Mouse (Mus musculus): ENCODE results near the gene Mob2.

The Mob2 gene

DNA sequence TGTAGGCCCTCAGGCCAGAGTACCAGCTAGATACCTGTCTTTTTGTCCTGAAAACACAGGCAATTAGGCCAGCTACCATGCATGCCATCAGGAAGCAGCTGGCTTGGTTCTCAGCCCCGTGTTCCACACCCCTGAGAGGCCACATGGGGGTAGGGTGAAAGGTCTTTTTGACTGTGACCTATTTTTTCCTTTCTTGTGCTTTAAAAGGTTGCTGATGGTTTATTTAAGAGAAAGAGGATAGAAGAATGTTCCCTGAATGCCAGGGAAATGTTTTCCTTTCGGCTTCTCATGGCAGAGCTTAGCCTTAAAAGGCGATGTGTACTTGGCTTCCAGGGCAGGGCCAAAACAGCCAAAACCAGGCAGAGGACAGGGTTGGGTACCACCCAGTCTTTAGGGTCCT, 40.0 kb downstream of the Mob2 start:
- no peak for DNase-seq

DNA sequence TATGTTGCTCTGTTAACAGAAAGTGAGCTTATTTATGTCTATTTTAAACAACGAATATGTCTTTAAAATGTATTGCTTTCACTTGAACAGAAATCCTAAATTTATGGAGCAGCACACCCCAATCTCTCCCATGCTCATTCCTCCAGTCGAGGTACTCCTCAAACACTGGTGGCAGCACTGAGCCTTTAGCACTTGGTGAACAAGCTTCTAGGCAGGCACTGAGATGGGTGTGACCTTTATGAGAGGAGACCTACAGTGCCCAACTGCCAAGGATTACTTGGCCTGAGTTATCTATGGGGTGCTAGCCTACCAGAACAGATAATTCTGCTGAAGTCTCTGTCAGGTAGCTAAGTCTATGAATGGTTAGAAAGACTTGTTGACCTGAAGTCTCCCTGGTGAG, 41.2 kb downstream of the Mob2 start:
- DNase-seq, result peak; percentile 12

DNA sequence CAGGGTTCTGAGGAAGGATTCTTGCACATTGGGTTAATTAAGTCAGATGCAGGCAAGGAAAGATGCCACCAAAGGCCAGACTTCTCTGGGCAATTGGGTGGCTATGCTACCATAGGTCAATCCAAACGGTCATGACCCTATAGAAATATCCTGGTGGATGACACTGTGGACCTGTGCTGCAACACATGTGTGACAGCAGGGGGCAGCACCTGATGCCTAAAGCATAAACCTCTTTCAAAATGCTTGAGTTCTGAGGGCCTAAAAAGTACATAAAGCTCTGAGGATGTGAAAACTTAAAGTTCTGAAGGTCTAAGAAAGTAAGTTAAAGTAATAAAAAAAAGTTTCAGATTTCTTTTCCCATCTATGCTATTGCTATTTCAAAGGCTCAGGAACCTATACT, 44.3 kb downstream of the Mob2 start:
- peak; percentile 68 for DNase-seq

DNA sequence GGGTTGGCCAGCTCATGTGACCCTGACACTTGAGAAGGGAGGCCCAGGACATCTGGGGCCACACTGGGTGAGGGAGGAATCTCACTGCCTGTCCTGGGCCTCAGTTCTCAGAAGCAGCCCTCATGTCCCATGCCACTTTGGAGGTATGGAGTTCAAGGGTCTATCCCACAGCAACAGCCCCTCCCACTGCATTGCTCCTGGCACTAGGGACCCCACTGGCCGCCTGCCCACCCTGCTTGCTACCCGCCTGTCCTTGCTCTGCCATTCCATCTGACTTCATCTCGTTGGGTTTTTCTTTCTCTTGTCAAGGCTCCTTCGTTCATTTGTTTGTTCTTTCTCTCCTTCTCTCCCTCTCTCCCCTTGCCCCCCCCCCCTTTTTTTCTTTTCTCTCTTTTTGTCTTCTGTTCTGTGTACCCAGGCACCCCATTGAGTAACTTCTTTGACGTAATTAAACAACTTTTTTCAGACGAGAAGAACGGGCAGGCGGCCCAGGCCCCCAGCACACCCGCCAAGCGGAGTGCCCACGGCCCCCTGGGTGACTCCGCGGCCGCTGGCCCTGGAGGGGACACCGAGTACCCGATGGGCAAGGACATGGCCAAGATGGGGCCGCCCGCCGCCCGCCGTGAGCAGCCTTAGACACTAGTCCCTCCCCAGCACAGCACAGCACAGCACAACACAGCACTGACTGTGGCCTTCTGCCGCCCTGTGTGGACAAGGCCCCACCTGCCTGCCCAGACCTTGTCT, 59.1 kb downstream of the Mob2 start:
- DNase-seq, result no peak

DNA sequence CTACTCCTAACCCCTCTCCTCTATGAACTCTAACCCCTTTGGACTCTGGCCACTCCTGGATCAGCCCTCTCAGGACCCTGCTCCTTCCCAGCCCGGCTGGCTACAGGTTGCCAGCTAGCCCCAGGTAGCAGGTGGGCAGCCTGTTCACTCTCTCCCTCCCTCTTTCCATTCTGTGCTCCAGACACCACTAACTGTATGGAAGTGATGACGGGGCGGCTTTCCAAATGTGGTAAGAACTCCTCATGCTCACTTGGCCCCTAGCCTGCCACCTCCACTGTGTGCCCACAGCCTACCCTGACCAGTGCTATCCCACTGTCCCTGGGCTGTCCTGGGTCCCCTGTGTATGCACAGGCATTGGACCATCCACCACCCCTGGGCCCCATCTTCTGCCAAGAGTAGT, 60.2 kb downstream of the Mob2 start:
- DNase-seq, result no peak

DNA sequence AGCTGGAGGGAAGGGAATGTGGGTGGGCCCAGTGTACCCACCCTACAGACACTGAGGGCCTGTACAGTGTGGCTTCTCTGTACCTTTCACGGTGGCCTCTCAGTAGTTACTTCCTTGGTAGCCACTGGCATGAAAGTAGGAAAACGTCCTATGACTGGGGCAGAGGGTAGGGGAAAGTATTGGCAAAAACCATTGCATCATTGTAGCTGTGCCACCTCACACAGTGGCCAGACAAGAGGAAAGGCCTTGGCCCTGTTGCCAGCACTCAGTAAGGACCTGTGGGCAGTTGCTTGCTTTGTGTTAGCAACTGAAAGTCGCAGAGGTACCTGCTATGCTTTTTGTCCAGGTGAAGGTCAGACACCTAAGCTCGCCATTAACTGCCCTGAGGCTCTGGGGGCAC, 66.7 kb downstream of the Mob2 start:
- no peak for DNase-seq

DNA sequence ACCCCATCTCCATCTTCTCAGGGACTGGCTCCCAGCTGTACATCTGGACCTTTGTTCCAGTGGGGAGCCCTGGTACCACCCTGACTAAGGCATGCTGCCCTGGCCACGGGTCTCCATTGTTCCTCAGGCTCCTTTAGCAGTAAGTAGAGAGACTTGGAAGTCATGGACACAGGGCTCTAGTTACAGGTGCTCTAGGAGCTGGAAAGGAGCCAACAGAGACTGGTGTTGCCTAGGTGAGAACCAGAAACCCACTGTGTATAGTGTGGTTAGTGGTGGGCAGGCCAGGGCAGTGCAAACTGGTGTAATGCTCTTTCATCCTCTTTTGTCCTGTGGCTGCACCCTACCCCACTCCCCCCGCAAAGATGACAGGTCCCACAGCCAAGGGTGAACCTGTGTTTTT, 69.7 kb downstream of the Mob2 start:
- no peak for DNase-seq

DNA sequence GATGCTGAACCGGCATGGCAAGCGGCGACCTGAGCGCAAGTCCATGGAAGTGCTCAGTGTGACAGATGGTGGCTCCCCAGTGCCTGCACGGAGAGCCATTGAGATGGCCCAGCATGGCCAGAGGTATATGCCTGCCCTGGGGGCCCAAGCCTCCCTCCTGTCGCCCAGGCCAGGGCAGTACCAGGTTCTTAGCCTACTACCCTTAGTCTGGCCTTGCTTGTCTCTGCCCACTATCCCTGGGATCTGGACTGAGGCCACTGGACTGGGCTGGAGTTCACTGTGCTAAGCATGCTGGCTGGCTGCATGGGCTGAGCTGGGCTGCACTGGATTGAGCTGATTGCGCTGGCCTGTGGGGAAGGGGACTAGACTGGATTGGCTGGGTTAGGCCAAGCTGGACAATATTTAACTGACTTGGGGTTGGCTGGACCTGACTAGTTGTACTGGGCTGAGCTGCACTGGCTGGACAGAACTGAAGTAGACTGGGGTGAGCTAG, 72.5 kb downstream of the Mob2 start:
- DNase-seq, result no peak

DNA sequence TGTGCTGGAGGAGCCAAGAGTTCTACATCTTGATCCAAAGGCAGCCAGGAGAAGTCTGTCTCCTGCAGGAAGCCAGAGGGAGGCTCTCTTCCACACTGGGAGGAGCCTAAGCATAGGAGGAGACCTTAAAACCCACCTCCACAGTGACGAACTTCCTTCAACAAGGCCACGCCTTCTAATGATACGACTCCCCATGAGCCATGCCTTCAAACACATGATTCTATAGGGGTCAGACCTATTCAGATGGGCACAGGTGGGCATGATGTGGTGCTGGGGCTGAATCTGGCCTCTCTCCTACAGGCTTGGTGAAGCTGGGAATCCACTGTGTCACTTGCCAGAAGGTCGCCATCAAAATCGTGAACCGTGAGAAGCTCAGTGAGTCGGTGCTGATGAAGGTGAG, 79.6 kb downstream of the Mob2 start:
- DNase-seq, result no peak

DNA sequence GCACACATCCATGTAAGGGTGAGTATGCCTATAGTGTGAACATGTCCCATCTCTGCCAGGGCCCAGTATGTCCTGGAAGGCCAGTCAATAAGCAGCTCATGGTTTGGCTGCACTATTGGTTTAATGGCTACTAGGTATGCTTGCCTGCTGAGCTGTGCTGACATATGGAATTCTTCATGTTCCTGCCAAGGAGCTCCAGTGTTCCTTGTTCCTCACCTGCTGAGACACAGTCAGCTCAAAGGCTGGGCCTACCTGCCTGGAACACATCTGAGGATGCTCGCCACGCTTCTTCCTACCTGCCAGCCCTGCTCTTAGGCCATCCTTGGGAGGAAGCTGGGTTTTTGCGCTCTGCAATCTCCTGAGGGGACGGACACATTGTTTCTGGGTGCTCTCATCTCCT, 81.6 kb downstream of the Mob2 start:
- DNase-seq, result no peak

DNA sequence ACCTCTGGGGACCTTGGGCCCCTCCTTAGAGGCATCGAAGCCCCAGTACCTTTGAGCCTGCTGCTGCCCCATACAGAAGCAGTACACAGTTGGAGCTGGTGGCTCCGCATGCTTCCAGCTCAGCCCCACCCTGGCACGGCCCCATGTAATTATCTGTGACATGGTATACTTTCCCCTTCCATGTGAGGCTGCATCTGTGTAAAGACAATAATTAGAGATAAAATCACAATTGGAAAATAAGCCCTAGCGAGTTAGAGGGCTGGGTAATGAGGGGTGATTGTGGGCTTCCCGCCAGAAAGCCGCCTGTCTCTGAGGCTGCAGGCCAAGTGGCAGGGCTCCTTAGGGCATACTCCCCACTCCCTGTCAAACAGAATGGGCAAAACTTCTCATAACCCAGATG, 82.9 kb downstream of the Mob2 start:
- DNase-seq, result no peak

DNA sequence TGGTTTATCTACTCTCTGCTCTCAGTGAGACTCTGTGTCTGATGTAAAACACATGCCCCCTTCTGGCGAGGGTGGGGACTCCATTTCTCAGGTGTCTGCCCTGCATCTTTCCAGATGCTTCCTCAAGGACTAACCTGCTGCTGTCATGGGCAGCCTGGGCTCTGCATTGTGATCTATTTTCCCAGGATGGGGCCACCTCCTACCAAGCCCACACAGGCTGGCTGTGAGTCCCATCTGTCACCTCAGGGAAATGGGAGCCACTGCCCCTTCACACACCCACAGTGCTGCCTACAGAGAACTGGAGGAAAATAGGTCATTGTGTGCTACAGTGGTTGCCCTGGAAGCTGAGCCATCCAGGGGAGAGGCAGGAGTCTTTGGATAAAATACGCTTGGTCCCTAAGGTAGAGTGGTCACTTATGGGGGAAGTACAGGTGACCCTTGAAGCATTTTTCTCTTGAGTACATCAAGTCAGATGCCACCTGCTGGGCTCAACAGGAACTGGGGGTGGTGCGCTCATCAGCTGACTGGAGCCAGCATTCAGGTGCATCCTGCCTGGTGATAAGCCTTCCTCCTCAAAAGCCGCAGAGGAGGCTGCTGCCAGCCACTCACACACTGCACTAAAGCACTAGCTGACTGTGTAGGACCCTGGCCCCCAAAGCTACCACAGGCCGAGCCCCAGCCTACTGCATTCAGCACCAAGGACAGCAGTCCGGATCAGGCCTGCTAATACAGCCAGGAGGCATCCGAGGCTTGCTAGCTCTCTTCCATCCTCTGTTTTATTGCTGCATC, 87.8 kb downstream of the Mob2 start:
- DNase-seq, result peak; percentile 72

DNA sequence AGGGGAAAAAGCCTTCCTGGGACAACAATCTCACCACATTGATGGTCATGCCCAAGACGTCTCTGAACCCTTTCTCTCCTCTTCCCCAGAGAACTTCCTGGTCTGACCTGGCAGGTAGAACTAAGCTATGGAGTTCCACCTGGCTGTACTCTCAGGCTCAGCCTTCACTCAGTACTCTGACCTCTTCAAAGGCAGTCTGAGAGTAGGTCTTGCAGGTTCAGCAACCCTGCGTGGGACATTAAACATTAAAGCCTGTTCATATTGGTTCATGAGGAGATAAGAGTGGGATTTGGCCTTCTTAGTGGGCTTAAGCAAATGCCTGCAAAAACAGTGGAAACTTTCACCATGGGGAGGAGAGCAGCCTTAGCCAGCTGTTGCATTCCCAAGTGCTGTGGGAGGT, 94.6 kb downstream of the Mob2 start:
- no peak for DNase-seq

DNA sequence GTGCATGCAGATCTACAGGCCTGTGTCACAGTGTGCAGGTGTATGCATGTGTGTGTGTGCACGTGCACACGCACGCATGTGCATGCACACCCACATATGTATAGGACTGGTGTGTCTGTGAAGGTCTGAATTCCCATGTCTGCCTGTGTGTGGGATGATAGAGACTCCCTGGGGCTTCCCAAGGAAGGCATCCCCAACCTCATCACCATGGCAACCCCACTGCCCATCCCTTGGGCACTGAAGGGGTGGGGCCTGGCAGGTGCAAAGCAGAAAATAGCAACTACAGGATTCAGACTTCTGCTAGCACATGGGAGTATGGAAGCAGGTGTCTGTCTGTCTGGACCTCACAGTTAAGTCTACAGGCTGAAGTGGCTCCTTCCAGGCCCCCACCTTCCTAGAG, 98.3 kb downstream of the Mob2 start:
- DNase-seq, result no peak

DNA sequence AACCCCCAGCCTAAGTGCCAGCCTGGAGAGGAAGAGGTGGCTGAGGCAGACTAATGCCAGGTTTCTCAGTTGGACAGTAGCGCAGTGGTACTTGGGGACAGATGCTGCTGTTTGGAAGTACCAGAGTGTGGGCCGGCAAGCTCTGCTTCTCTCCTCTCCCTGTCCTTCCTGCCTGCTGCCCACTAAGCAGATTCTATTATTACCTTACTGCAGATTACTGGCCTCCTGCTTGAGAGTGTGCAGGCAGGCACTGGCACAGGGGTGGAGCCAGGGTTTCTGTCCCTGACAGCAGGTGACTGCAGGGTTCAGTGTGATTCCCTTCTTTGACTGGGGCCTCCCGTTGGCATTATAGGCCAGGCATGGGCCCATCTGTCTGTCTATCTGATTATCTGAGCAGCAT, 99.4 kb downstream of the Mob2 start:
- no peak for DNase-seq

DNA sequence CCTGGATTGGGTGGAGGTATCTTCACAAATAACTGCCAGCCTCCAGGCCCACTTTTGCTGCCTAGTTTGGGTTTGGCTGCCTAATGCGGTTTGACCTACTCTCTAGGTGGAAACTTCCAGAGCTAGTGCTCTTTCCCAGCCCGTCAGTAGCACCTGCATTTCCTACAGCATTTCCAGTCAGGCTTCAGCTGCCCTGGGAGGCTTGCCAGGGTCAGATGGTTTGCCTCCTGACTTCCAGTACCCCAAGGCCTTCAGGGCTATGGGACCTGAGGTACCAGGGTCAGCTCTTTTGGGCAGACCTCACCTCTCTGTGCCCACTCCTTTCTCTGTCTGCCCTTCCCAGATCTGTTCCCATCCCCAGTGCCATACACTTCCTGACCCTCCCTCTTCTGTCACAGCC, 99.9 kb downstream of the Mob2 start:
- no peak for DNase-seq

DNA sequence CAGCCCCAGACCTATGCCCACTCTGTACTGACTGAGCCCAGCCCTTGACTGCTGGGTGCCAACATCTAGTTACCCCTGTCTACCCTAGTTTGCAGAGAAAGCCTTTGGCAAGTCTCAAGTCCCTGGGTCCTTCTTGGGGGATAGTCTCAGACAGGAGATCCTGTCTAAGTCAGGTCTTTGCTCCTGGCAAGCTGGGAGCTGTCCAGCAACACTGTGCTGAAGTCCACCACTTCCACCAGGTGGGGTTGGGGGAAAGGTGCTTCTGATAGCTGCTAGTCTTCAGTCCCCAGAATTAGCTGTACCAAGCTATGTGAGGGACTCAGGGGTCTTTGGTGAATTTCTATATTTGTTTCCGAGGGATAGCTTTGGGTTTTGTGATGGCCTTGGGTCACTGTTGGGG, 101.7 kb downstream of the Mob2 start:
- DNase-seq, result peak; percentile 47

Measured in embryo, embryonic 11 days (tissue).